Mouse (Mus musculus): ENCODE data around the gene Olfr1284.
"Not testable (repeated sequence)": the region's sequence is repeated elsewhere in the genome, so short reads cannot be mapped to it uniquely, and the experiment has no call there.

Olfr1284 gene

DNA sequence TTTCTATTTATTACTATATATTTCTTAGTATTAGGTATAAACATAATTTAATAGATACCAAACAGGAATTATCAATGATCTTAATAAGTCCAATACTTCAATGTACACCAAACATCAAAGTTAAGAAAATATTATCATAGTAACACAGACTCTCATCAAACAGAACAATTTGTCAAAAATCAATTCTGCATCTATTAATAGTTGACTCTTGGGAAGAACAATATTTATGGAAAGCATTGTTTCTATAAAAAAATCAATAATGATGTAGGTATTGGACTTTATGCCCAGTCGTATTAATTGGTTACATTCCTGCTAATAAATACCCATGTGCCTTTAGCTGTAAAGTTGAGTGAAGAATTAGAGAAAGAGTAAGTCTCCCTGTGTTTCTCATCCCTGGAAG lies at the start of gene Olfr1284:
TSS of gene Olfr1284 (plus strand) at position 301 of the 400 bp plus-strand sequence.
- no peak for DNase-seq

GRCm38 (mm10) chr2:111326220-111326619 lies 49.1 kb upstream of the Olfr1284 start, which contains the start of gene Olfr1281:
TSS of gene Olfr1281 (plus strand) at chr2:111326520.
- no peak for DNase-seq

- not testable (repeated sequence) for DNase-seq
Observed at GRCm38 (mm10) chr2:111333721-111334120, 41.6 kb upstream of the Olfr1284 start.

GRCm38 (mm10) chr2:111335976-111336375 lies 39.3 kb upstream of the Olfr1284 start, which contains the start of gene Olfr1282:
TSS of gene Olfr1282 (minus strand) at chr2:111336076.
- no peak for DNase-seq

- no peak for DNase-seq
Observed at GRCm38 (mm10) chr2:111366490-111366889, 8.8 kb upstream of the Olfr1284 start, which contains the start of gene Olfr1283. TSS of gene Olfr1283 (plus strand) at chr2:111366790.

- no peak for DNase-seq
Observed at GRCm38 (mm10) chr2:111422931-111423330, 47.6 kb downstream of the Olfr1284 start, which contains the start of gene Olfr1286. TSS of gene Olfr1286 (minus strand) at chr2:111423115.
